Mouse (Mus musculus): ENCODE measurements around the gene Cdh23.

The Cdh23 gene

DNA sequence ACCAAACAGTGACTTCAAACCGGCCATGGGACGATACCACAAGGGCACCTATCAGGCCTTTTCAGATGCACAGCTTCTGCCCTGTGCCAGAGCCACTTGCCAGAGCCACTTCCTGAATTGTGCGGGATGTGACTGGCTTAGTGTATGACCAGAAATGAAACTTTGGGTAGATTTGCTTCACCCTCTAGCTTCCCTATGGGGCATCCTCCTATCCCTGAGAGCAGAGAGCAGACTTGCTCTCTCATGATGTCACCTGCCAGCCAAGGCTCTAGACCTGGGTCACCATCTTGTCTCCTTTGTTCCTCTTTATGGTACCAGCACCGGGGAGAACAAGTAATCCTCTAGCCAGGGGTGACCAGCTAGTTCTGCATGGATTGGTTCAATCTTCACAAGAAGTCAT lies 10.0 kb upstream of the Cdh23 start:
- no peak for DNase-seq

DNA sequence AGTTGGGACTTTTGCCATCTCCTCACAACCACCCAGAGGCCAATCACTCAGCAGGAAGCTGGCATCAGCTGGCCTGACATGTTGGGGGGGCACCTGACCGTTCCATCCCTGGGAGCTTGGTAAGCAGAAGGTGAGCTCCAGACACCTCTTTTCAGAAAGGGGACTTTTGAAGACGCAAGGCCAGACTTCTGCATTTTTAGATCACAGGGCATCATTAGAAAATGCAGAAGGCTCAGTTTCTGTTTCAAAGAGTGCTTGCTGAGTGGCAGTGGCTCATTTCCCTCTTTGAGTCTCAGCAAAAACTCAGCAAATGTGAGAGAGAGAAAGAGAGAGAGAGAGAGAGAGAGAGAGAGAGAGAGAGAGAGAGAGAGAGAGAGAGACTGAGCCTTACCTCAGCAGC lies 8.8 kb upstream of the Cdh23 start:
- no peak for DNase-seq

DNA sequence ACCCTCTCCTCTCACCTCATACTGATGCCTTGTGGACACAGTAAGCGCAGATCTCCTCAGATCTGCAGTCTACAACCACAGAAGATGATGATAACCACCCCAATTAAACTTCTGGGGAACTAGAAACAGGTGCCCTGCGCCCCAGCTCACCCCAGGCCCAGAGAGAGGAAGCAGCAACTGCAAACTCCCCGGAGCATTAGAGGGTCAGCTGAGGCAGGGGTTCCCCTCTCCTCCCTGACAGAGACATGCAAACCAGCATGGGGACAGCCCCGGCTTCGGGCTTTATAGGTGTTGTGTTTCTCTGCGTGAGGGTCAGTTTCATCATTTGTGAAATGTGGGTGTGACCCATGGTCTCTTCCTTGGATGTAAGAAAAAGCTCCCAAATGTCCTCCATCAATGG lies 1.5 kb upstream of the Cdh23 start:
- no peak for DNase-seq

DNA sequence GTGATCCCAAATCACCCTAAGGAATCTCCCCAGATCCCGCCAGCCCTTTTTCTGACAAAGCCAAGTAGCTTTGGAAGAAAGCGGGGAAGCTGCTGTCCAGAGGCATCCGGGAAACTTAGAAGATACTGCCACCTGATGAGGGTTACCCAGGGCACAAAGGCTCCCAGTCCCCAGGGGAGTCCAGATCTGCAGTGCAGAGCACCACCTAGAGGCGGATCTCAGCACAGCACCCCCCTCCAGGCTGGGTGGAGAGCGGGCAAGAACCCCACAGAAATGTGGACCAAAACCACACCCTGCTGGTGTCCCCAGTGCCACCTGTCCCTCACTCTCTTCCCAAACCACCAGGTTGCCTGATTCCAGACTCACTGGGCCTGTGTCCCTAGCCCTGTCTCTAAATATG lies 685 bp upstream of the Cdh23 start:
- peak; percentile 32 for DNase-seq

DNA sequence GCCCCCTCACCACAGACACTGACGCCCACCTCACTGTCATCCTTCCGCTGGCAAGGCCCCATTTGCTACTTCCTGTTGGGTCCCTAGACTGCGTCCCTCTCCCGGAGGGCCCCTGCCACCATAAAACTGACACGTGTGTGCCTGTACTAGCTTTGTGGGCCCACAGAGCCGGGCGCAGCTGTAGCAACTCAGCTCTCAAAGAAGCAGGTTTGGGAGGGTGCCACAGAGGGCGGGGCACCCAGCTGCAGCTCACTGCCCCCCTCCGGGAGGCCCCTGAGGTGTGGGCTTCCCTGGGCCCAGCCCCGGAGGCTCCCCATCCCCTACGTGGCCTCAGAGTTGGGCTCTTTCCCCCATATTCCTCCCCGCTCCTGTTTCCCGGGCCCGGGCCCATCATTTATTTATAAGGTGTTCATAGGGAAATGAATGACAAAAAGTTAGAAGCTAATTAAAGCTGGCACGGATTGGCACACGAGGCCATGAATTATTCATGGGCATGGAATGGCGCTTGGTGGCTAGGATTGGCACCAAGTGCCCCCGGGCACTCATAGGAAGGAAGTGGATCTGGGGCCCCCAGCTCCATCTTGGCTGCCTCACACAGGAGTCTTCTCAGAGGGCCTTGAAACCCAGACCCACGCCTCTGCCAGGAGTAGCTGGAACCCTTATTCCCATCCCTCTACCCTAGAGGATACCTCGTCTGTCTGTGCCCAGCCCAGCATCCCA lies 4.5 kb downstream of the Cdh23 start:
- DNase-seq: no peak

DNA sequence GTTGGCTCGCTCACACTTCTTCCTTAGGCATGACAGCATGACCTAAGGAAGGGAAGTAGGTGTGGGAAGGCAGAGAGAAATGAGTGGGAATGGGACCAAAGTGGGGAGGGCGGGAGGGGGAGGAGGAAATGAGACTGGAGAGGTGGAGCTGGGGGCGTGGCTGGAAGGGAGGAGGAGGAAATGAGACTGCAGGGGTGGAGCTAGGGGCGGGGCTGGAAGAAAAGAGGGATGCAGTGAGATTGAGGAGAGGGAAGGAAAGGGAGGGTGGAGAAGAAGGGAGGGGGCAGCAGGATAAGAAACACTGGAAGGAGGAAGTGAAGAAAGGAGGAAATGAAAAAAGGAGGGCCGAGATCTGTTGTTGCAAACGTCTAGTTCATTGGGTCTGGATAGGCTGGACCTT lies 5.3 kb downstream of the Cdh23 start:
- DNase-seq: no peak

DNA sequence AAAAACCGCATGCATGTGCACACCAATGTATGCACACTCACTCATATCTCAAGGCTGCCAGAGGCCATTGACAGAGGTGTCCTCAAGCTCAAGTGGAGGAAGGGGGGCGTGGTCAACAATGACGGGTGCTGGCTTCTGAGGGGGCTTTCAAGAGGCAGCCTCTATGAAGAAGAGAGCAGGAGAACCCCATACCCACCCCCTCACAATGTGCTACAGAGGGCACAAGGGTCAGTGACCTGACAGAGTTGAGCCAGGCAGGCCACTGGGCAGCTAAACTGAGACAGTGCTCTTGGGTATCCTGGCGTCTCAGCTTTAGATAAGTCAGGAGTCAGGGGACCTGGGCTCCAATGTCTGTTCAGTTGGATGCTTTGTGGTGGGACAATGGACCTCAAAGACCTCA lies 6.9 kb downstream of the Cdh23 start:
- DNase-seq: no peak

DNA sequence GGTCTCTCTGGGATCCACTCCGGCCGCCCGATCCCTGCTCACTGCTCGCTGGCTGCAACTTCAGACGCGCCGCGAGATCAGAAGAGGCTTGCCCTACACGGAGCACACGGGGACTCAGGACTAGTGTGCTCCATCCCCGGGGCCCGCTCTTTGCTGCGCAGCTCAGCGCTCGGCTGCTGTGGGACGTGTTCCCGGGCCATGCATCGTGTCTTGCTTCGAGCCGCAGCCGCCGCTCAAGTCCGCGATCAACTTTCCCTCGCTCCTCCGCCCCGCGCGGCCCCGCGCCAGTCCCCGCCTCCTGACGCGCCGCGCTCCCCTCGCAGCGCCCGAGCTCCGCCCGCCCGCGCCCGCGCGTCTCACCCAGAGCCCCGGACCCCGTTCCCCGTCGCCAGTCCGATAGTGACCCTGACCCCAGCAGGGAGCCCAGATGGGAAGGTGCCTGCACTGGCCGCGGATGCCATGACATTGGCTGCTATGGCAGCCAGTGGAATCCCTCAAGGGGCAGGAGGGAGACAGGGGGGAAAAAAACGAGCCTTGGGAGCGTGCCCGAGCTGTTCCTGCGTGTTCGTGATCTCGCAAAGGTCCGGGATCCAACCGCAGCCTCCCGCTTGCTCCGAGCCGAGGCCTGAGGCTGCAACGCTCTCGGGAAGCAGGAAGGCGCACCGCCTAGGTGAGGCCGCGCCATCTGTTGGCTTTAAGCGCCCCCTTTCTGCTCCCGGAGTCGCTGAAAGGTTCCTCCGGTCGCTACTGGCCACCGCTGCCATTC lies 9.1 kb downstream of the Cdh23 start:
- peak; percentile 41 for DNase-seq

DNA sequence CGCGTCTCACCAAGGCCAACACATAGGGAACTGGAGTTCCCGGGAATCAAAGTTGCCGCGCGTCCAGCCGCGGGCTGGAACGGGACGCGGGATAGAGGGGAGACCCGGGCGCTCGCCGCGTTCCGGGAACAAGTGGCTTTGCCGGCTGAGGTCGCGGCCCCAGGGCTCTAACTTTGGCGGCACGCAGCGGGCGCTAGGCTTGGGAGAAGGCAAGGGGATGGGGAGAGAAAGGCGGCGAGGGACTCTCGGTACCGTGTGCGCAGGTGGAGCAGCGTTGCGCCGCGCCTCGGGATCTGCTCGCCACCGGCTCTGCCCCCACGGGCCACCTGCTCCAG lies 9.7 kb downstream of the Cdh23 start:
- DNase-seq: no peak

DNA sequence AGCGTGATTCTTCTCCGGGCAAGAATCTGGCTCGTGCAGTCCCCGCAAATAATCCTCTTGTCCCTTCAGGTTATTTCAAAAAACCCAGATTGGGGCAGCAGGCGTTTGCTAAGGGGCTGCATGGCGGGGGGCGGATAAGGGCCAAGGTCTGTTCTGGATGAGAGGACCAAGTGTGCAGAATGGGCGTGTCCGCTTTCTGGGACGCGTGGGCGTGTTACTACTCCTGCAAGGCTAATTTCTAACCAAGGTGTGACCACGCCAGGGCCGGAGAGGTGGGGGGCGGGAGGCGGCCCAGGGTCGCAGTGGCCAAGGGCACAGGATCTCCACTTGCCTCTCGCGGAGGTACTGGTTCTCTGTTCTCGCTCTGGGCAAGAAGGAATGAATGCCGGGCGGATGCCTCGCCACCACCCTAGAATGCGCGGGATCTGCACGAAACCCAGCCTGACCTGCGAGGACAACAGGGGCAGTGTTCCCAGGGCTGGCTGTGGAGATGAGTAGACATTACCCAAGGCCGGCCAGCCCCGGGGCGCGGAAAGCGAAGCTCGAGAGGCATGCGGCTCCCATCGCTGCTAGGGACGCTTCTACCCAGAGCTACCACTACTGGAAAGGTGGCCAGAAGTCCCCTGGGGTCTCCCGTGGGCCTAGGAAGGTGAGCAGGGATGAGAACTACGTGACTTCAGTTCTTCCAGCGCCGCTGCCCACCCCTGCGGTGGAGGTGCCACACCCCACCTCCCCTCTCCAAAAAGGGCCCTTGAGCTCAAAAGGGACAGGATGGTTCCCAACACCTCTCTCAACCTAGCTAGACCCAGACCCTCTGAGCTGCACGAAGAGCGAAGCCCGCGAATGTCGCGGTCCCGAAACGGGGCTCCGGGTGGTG lies 10.3 kb downstream of the Cdh23 start:
- DNase-seq: no peak

DNA sequence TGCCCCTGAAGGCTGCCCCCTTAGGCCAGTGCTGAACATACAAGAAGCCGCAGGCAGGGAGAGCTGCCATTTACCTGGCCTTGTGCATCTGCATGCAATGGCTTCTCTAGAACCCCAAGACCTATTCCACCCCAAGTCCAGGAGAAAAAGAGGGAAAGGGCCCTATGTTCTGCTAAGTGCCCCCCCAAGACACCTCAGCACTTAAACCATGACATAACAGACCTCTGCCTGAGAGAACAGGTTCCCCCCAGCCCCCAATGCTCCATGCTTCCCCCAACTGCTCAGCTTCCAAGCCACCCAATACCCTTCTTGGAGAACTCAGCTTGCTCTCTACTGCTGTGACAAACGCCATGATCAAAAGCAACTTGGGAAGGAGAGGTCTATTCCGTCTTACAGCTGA lies 17.4 kb downstream of the Cdh23 start:
- DNase-seq: no peak

DNA sequence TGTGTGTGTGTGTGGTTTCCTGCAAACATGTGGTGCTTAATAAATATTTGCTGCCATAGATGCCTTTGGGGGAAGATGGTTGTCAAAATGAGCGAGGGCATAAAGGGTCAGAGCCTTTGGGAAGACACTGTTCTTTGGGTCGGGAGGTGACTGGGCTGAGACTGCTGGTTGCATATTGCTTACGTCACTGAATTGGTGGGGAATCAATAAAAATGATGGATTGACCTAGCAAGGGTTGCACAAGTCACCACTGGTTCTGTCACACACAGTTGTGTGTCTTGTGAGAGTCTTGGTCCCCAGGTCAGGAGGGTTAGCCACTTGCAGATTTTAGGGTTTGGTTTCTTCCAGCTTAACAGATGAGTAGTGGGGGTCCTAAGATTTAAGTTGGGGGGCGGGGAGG lies 19.0 kb downstream of the Cdh23 start:
- no peak for DNase-seq

DNA sequence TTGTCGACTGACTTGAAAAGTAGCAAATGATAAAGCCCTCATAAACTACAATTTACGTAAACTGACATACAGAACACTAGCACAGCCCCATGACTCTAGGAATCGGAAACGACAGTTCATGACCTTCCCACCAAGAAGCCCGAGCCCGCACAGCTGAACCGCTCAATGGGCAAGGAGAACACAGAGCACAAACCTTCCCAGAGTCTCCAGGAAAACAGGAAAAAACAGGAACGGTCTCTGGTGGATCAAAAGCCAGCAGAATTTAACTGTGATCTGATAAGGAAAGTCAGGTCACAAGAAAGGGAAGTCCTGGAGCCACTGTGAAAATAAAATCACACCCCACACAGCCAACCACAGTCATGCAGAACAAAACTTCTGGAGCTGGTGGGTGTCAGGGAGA lies 26.1 kb downstream of the Cdh23 start:
- no peak for DNase-seq

DNA sequence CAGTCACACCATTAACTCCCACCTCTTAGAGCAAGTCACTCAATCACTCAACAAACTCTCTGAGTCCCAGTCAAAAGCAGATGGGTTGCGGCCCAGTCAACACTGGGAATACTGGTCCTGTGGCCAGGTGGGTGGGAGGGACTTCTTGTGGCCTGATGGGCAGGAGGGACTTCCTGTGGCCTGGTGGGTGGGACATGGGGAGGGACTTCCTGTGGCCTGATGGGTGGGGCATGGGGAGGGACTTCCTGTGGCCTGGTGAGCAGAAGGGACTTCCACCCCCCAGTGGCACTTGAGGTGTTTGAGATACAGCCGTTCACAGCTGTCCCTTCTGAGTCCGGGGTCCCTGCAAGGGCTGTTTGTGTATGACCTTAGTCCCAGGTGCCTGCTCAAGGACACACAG lies 27.7 kb downstream of the Cdh23 start:
- no peak for DNase-seq

DNA sequence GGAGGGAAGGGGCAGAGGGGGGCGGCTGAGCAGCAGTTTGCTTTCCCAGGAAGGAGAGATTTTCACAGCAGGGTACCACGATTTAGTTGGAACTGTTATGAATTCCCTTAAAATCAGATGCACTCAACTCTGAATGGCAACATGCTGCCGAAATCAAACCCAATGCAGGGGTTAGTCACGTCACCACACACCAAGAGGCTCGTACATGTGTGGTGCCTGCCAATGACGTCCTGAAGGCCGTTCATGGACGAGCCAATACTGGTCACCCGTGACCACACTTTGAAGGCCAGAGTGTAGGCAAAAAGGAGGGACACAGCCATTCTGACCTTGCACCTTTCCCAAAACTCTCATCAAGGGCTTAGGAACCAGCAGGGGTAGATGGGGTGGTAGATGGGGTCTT lies 35.3 kb downstream of the Cdh23 start:
- no peak for DNase-seq

DNA sequence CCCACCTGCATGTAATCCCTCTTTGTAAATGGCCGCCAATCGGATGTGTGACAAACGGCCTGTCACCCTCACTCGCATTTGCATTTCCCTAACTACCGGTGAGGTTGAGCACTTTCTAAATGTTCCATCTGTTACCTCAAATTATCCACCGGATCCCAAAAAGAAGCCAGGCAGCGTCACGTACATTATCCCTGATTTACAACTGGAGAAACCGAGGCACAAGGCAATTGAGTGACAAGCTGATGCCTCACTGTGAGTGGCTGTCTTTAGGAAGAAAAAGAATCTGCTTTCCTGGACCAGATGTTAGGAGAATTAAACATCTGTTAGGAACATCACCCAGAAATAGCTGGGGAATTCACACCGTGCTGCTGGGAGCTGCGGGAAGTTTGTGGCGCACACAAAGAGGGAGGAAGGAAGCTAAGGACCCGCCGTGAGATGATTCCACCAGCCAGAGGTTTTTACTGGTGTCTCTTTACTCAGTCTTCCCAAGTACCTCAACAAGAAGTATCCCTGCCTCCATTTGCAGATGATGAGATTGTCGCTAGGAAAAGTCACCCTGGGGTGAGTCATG lies 36.8 kb downstream of the Cdh23 start:
- DNase-seq: no peak

DNA sequence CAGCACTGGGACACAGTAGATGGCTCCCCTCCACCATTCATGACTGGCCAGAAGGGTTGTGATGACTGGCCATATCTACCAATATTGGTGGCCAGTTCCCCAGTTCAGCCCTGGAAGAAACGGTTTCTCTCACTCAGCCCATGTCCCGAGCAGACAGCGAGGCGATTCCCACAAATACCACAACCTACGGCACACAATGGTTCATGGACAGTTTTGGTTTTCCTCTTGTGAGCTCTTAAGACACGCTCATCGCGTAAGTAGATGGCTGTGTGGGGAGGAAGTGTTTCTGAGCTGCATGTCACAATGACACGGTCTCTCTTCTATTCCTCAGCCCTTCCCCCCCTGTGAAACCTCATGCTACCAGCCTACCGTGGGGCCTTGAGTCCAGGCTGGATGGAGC lies 38.1 kb downstream of the Cdh23 start:
- DNase-seq: no peak

DNA sequence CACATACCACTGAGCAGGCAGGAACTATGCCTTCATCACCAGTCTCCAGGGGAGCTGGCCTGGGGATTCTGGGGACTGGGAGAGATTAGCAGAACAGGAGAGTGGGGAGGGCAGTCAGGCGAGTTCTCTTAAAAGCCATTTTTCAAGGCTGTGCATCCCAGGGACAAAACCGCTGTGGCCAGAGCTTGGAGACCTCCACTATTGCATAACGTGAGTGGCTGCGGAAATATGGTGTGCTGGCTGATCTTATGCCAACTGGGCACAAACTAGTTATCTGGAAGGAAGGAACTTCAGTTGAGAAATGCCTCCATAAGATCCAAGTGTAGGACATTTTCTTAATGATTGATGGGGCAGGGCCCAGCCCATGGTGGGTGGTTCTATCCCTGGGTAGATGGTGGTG lies 42.6 kb downstream of the Cdh23 start:
- DNase-seq: no peak

DNA sequence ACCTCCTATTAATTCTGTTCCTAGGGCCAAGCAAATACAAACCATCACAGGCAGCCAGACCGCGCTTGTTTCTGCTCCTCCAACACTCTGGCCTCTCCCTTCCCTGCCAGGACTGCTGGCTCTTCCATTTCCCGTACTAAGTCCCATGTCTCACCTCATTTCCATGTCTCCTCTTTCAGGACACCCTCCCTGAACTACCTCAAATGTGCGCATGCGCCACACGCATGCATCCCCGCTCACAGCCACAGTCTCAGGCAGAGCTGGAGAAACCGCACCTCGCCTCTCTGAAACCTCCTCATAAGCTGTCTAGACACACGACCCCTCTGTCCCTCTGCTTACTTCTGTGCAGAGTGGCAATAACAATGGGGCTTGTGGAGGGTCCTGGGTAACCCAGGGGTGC lies 43.2 kb downstream of the Cdh23 start:
- DNase-seq: no peak

DNA sequence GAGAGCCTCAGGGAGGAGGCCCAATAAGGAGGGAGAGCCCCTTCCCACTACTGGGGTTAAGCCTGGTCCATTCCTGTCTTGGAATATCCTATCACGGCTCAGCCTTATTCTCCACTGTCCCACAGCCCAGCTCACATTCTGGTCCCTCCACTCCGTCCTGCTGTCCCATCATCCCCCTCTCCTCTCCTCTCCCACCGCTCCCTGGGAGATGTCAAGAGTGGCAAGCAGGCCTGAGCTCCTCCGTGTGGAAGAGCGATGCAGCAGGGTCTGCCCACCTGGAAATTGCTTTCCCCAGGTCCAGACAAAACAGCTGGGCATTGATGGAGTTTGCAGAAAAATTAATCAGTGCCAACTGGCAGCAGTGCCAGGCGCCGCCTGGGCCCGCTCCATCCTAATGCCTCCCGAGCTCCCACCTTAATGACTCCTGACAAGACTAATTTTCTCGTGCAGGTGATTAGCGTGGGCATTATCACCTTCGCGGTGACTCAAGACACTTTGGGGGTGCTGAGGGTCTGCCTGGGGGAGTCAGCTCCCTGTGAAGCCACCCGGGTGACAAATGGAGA lies 52.1 kb downstream of the Cdh23 start:
- no peak for DNase-seq

DNA sequence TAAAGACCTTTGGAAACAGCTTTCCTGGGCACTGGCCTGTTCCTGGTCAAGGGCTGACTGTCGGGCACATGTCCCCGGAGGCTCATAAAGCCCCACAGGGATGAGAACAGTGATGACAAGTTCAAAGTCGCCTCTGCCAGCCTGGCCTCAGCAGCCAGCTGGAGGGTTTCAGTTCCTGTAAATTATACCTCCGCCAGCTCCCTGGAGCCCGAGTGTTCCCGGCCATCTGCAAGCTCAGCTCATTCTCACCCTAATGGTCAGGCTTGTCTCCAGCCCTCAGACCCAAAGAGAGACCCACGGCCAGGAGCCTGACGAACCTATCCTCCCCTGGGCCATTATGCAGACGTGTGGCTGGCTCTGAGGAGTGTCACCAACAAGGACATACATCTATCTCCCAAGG lies 57.0 kb downstream of the Cdh23 start:
- DNase-seq: no peak

DNA sequence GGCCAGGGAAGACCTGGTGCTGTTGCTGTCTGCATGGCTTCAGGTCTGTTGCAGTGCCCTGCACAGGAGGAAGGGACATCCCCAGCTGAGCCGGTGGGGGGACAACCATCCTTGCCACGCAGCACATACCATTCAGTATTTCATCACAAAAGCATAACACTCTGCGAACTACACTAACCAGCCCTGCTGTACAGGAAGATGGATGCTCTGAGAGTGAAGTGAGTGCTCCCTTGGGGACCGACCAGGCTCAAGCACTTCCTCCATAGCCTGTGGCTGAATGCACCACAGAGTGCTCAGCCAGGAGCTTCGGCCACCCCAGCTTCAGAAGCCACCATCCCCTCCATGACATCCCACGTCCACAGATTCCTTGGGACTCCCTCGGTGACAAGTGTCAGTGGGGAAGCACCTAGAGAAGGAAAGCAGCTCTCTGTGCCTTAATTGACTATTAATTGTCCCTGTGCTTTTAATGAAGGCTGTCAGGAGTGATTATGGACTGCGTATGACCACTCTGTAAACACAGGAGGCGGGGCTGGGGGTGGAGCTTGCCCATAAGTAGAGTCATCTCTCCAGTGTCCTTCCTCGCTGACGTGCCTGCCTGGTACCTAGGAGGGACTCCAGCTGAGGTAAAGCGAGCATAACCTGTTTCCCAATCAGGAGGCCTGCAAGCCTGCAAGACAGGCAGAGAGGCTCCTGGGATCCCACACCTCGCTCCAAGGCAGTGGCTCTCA lies 60.6 kb downstream of the Cdh23 start:
- DNase-seq: no peak

DNA sequence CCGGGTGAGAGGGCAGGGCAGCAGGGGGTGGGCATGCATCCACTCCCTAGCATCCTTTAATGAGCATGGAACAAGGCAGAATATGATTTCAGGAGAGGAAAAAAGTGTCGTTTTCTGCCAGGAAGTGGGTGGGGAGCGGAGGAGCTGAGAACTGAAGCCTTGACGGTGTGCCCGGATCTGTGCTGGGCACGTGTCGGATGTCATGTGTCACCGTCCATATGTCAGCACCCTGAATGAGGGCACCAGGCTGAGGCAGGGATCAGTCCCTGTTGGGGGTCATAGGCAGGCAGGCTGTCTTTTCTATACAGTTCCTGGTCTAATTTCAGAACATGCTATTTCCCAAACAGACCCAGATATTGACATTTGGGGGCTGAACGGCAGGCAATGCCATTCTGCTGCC lies 61.9 kb downstream of the Cdh23 start:
- DNase-seq: peak; percentile 77
